Mouse (Mus musculus): ENCODE measurements around the gene Hypk. TPM values are rescaled to one million over a fixed set of nuclear protein-coding genes. Genes with fewer than 3 reads are reported as not detected.

Gene Hypk
- total RNA-seq (2021): 10 to 100 TPM; 23.7 to 25.8 TPM

- no peak for DNase-seq (ENCODE audit: extremely low spot score in 1 of 2, low spot score in 2 of 2)
- intact Hi-C loops (cut with DNase I): no loop called here
These were observed at the start of gene Hypk for GRCm38 (mm10) chr2:121452990-121453389. Gene Hypk, plus strand, starts transcription at chr2:121453290.

- DNase-seq (ENCODE audit: extremely low spot score in 1 of 2, low spot score in 2 of 2): no peak
- intact Hi-C loops (cut with DNase I): no loop called here
These were observed 49.8 kb upstream of the Hypk start for GRCm38 (mm10) chr2:121403296-121403695.

- DNase-seq (ENCODE audit: extremely low spot score in 1 of 2, low spot score in 2 of 2): peak in 1 of 2 experiments; percentile 22
- intact Hi-C loops (cut with DNase I): no loop called here
These were observed 44.9 kb upstream of the Hypk start for GRCm38 (mm10) chr2:121408160-121408559.

GRCm38 (mm10) chr2:121412843-121413386 is 40.2 kb upstream of the Hypk start:
- DNase-seq (ENCODE audit: extremely low spot score in 1 of 2, low spot score in 2 of 2): no peak
- intact Hi-C loops (cut with DNase I): no loop called here

- intact Hi-C loops (cut with DNase I): no loop called here
These were observed 39.6 kb upstream of the Hypk start, which contains the start of the genes Pdia3 and Catsper2 for GRCm38 (mm10) chr2:121413387-121414042. Gene Pdia3, plus strand, starts transcription at chr2:121413775. Gene Catsper2, minus strand, starts transcription at chr2:121413792.

GRCm38 (mm10) chr2:121414139-121414685 is 38.9 kb upstream of the Hypk start:
- intact Hi-C loops (cut with DNase I): no loop called here
- no peak for DNase-seq (ENCODE audit: extremely low spot score in 1 of 2, low spot score in 2 of 2)

More at GRCm38 (mm10) chr2:121413387-121414042, 39.6 kb upstream of the Hypk start, which contains the start of the genes Pdia3 and Catsper2:
- peak; percentile 93 to 99 for DNase-seq (ENCODE audit: extremely low spot score in 1 of 2, low spot score in 2 of 2)

- DNase-seq (ENCODE audit: extremely low spot score in 1 of 2, low spot score in 2 of 2): no peak
- intact Hi-C loops (cut with DNase I): no loop called here
These were observed 38.0 kb upstream of the Hypk start for GRCm38 (mm10) chr2:121415103-121415502.

GRCm38 (mm10) chr2:121415591-121415990 is 37.5 kb upstream of the Hypk start:
- no peak for DNase-seq (ENCODE audit: extremely low spot score in 1 of 2, low spot score in 2 of 2)
- intact Hi-C loops (cut with DNase I): no loop called here

- DNase-seq (ENCODE audit: extremely low spot score in 1 of 2, low spot score in 2 of 2): no peak
- intact Hi-C loops (cut with DNase I): no loop called here
These were observed 36.7 kb upstream of the Hypk start for GRCm38 (mm10) chr2:121416356-121416755.

GRCm38 (mm10) chr2:121418476-121418875 is 34.6 kb upstream of the Hypk start:
- intact Hi-C loops (cut with DNase I): no loop called here
- no peak for DNase-seq (ENCODE audit: extremely low spot score in 1 of 2, low spot score in 2 of 2)

- intact Hi-C loops (cut with DNase I): no loop called here
- DNase-seq (ENCODE audit: extremely low spot score in 1 of 2, low spot score in 2 of 2): no peak
These were observed 29.9 kb upstream of the Hypk start for GRCm38 (mm10) chr2:121423166-121423565.

- DNase-seq (ENCODE audit: extremely low spot score in 1 of 2, low spot score in 2 of 2): no peak
- intact Hi-C loops (cut with DNase I): no loop called here
These were observed 27.2 kb upstream of the Hypk start for GRCm38 (mm10) chr2:121425890-121426289.

GRCm38 (mm10) chr2:121434854-121435253 is 18.2 kb upstream of the Hypk start:
- DNase-seq (ENCODE audit: extremely low spot score in 1 of 2, low spot score in 2 of 2): no peak
- intact Hi-C loops (cut with DNase I): no loop called here

GRCm38 (mm10) chr2:121439746-121440145 is 13.3 kb upstream of the Hypk start:
- intact Hi-C loops (cut with DNase I): no loop called here
- no peak for DNase-seq (ENCODE audit: extremely low spot score in 1 of 2, low spot score in 2 of 2)

GRCm38 (mm10) chr2:121440834-121441605 is 12.1 kb upstream of the Hypk start:
- intact Hi-C loops (cut with DNase I): no loop called here
- DNase-seq (ENCODE audit: extremely low spot score in 1 of 2, low spot score in 2 of 2): no peak

- no peak for DNase-seq (ENCODE audit: extremely low spot score in 1 of 2, low spot score in 2 of 2)
- intact Hi-C loops (cut with DNase I): no loop called here
These were observed 11.3 kb upstream of the Hypk start for GRCm38 (mm10) chr2:121441800-121442199.

- peak in 1 of 2 experiments; percentile 58 for DNase-seq (ENCODE audit: extremely low spot score in 1 of 2, low spot score in 2 of 2)
- intact Hi-C loops (cut with DNase I): no loop called here
These were observed 10.6 kb upstream of the Hypk start for GRCm38 (mm10) chr2:121442259-121443067.

- peak in 1 of 2 experiments; percentile 28 for DNase-seq (ENCODE audit: extremely low spot score in 1 of 2, low spot score in 2 of 2)
- intact Hi-C loops (cut with DNase I): no loop called here
These were observed 10.1 kb upstream of the Hypk start for GRCm38 (mm10) chr2:121443068-121443349.

GRCm38 (mm10) chr2:121444178-121444577 is 8.9 kb upstream of the Hypk start, which contains the start of gene Ell3:
Gene Ell3, minus strand, starts transcription at chr2:121444278.
- intact Hi-C loops (cut with DNase I): no loop called here

More at GRCm38 (mm10) chr2:121444178-121444577, 8.9 kb upstream of the Hypk start, which contains the start of gene Ell3:
- no peak for DNase-seq (ENCODE audit: extremely low spot score in 1 of 2, low spot score in 2 of 2)
